Mouse (Mus musculus): ENCODE measurements at regions not wholly inside any gene's neighbourhood (a gene's known extent, or its start where the extent isn't known, plus 50 kb on each side); places are given as distances from the start of the nearest gene placed in this dataset.

- TF ChIP-seq POLR2A (IDR thresholded peaks at IDR 0.05; ENCODE audit: control insufficient read depth, low read depth, low read length): no peak
- no peak for TF ChIP-seq CTCF (IDR thresholded peaks at IDR 0.05; ENCODE audit: control insufficient read depth, insufficient read depth, insufficient replicate concordance, low read depth, low read length)
Measured at GRCm38 (mm10) chr10:44630485-44630884, 102.2 kb upstream of the Prdm1 start.

All from testis, adult 2 months (tissue).